Mouse (Mus musculus): ENCODE data around the gene Spns1.

- TF ChIP-seq POLR2A (IDR thresholded peaks at IDR 0.05; ENCODE audit: borderline replicate concordance, extremely low read depth, low read depth, low read length), result no peak
- TF ChIP-seq CTCF (IDR thresholded peaks at IDR 0.05; ENCODE audit: insufficient read depth, low read length), result no peak
These were observed 47.2 kb downstream of the Spns1 start for GRCm38 (mm10) chr7:126329907-126330645.

Data from lung, adult 2 months (tissue).